Mouse (Mus musculus): ENCODE measurements around the gene Zap70. TPM values are rescaled to one million over a fixed set of nuclear protein-coding genes. Genes with fewer than 3 reads are reported as not detected.
"Not testable (repeated sequence)": the region's sequence is repeated elsewhere in the genome, so short reads cannot be mapped to it uniquely, and the experiment has no call there.

Zap70 gene
- polyA plus RNA-seq, 2 experiments from 2014 or later, result 178 to 289 TPM

GRCm38 (mm10) chr1:36780793-36781192, 19.2 kb downstream of the Zap70 start:
- ATAC-seq, result no peak

GRCm38 (mm10) chr1:36782476-36782875, 20.9 kb downstream of the Zap70 start:
- ATAC-seq, result no peak

GRCm38 (mm10) chr1:36784365-36785134, 23.0 kb downstream of the Zap70 start:
- peak; percentile 56 for ATAC-seq

GRCm38 (mm10) chr1:36785238-36785641, 23.6 kb downstream of the Zap70 start:
- no peak for ATAC-seq

GRCm38 (mm10) chr1:36786377-36786776, 24.8 kb downstream of the Zap70 start:
- ATAC-seq, result no peak

- ATAC-seq, result no peak
Measured at GRCm38 (mm10) chr1:36789416-36789815, 27.8 kb downstream of the Zap70 start.

GRCm38 (mm10) chr1:36796711-36797110, 35.1 kb downstream of the Zap70 start:
- ATAC-seq, result no peak

- peak; percentile 93 for ATAC-seq
Measured at GRCm38 (mm10) chr1:36797481-36797880, 35.9 kb downstream of the Zap70 start.

- ATAC-seq, result no peak
Measured at GRCm38 (mm10) chr1:36800379-36801011, 38.9 kb downstream of the Zap70 start.

GRCm38 (mm10) chr1:36804259-36804658, 42.7 kb downstream of the Zap70 start:
- ATAC-seq, result no peak

- no peak for ATAC-seq
Measured at GRCm38 (mm10) chr1:36804833-36805232, 43.2 kb downstream of the Zap70 start.

GRCm38 (mm10) chr1:36806181-36806905, 44.7 kb downstream of the Zap70 start:
- no peak for ATAC-seq

GRCm38 (mm10) chr1:36807086-36807485, 45.5 kb downstream of the Zap70 start:
- no peak for ATAC-seq

- no peak for ATAC-seq
Measured at GRCm38 (mm10) chr1:36807782-36808565, 46.4 kb downstream of the Zap70 start.

GRCm38 (mm10) chr1:36811806-36812205, 50.2 kb downstream of the Zap70 start:
- no peak for ATAC-seq

GRCm38 (mm10) chr1:36813415-36813814, 51.8 kb downstream of the Zap70 start:
- ATAC-seq, result no peak

GRCm38 (mm10) chr1:36814271-36814903, 52.8 kb downstream of the Zap70 start:
- ATAC-seq, result no peak

- no peak for ATAC-seq
Measured at GRCm38 (mm10) chr1:36815166-36815565, 53.6 kb downstream of the Zap70 start.

GRCm38 (mm10) chr1:36821918-36822317, 60.3 kb downstream of the Zap70 start:
- not testable (repeated sequence) for ATAC-seq

GRCm38 (mm10) chr1:36824356-36824755, 62.8 kb downstream of the Zap70 start:
- no peak for ATAC-seq

GRCm38 (mm10) chr1:36830913-36831866, 69.6 kb downstream of the Zap70 start:
- ATAC-seq, result no peak
